Mouse (Mus musculus): ENCODE results near the gene Uvrag. TPM values are rescaled to one million over a fixed set of nuclear protein-coding genes. Genes with fewer than 3 reads are reported as not detected.
A peak's percentile ranks its signal among the peaks of the same experiment; 100 is the strongest.

The Uvrag gene
- total and polyA plus RNA-seq, 2 experiments = 12.2 to 18.3 TPM

DNA sequence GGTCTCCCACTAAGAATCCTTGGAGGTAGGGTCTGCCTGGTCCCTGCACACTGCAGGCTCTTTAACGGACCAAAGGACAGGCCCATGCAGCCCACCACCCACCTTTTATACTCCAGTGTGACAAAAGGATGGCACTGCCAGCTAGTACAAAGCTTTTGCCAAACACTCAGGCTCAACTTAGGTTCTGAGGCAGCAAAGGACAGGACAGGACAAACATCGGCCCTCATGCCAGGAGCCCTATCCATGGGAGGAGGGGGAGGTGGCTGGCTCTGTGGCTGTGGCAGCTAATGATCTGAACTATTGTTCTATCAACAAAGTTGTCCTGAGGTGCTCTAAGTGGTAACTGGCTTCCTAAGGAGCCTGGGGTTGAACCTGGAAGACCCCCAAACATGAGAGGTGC is 18.5 kb upstream of the Uvrag start:
- Histone ChIP-seq H3K4me1 (ENCODE audit: control insufficient read depth, insufficient read depth, low read length) (peaks cover 73% of the 10 kb centered on the region), H3K27ac (replicated peaks; ENCODE audit: insufficient read depth, low read depth, low read length) (peak overlapping the region; percentile 96), H3K4me3 (ENCODE audit: insufficient read depth, low read depth, low read length) (no peak overlapping the region), H3K79me2 (ENCODE audit: control insufficient read depth, insufficient read depth, low read length) (no peaks in the 10 kb centered on the region), H3K27me3 (ENCODE audit: control insufficient read depth, insufficient read depth, low read length) (no peaks in the 10 kb centered on the region), H3K9ac (ENCODE audit: low read depth, low read length) (peak overlapping the region; percentile 53), H3K36me3 (ENCODE audit: control insufficient read depth, insufficient read depth, low read length) (peaks cover 30% of the 10 kb centered on the region)
- DNase-seq (ENCODE audit: extremely low read depth, low read depth, low spot score) = peak; percentile 86
- WGBS = 31% methylated on average over 2 of the region's 2 CpGs
- no peak for TF ChIP-seq POLR2A (IDR thresholded peaks at IDR 0.05; ENCODE audit: extremely low read depth, insufficient read depth, low read length)
- TF ChIP-seq CTCF (IDR thresholded peaks at IDR 0.05; ENCODE audit: low read depth, low read length) = no peak

DNA sequence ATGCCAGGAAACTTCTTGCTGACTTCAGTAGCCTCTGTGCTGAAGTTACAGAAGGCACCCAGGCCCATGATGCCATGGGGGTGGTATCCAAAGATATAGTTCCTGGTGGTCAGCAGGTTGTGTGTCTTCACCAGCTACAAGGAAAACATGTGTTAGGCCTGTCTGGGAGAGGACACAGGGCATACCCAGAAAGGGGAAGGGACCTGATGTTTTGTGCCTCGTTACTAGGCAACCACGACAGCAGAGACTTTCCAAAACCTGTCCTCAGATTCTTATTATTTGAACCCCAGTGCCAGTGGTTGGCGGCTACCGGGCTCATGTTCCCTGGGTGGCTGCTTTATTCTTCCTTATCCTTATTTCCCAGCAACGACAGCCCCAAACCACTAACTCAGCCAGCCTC is 18.0 kb upstream of the Uvrag start:
- H3K4me1 ChIP-seq (ENCODE audit: control insufficient read depth, insufficient read depth, low read length) = peaks cover 68% of the 10 kb centered on the region
- no peaks in the 10 kb centered on the region for H3K79me2 ChIP-seq (ENCODE audit: control insufficient read depth, insufficient read depth, low read length)
- DNase-seq (ENCODE audit: extremely low read depth, low read depth, low spot score) = peak; percentile 46
- H3K27me3 ChIP-seq (ENCODE audit: control insufficient read depth, insufficient read depth, low read length) = no peaks in the 10 kb centered on the region
- 20% methylated on average over 5 of the region's 5 CpGs for WGBS
- H3K4me3 ChIP-seq (ENCODE audit: insufficient read depth, low read depth, low read length) = no peak overlapping the region
- TF ChIP-seq POLR2A (IDR thresholded peaks at IDR 0.05; ENCODE audit: extremely low read depth, insufficient read depth, low read length) = no peak
- no peak for TF ChIP-seq CTCF (IDR thresholded peaks at IDR 0.05; ENCODE audit: low read depth, low read length)
- peak overlapping the region; percentile 53 for H3K9ac ChIP-seq (ENCODE audit: low read depth, low read length)
- peak overlapping the region; percentile 96 for H3K27ac ChIP-seq (replicated peaks; ENCODE audit: insufficient read depth, low read depth, low read length)
- H3K36me3 ChIP-seq (ENCODE audit: control insufficient read depth, insufficient read depth, low read length) = peaks cover 30% of the 10 kb centered on the region

- H3K27me3 ChIP-seq (ENCODE audit: control insufficient read depth, insufficient read depth, low read length) = no peaks in the 10 kb centered on the region
- DNase-seq (ENCODE audit: extremely low read depth, low read depth, low spot score) = peak; percentile 44
- peak overlapping the region; percentile 81 for H3K27ac ChIP-seq (replicated peaks; ENCODE audit: insufficient read depth, low read depth, low read length)
- 50% methylated on average over 8 of the region's 8 CpGs for WGBS
- H3K9ac ChIP-seq (ENCODE audit: low read depth, low read length) = peak overlapping the region; percentile 23
- H3K79me2 ChIP-seq (ENCODE audit: control insufficient read depth, insufficient read depth, low read length) = no peaks in the 10 kb centered on the region
- TF ChIP-seq CTCF (IDR thresholded peaks at IDR 0.05; ENCODE audit: low read depth, low read length) = no peak
- TF ChIP-seq POLR2A (IDR thresholded peaks at IDR 0.05; ENCODE audit: extremely low read depth, insufficient read depth, low read length) = no peak
- H3K4me1 ChIP-seq (ENCODE audit: control insufficient read depth, insufficient read depth, low read length) = peaks cover 59% of the 10 kb centered on the region
- peaks cover 31% of the 10 kb centered on the region for H3K36me3 ChIP-seq (ENCODE audit: control insufficient read depth, insufficient read depth, low read length)
- no peak overlapping the region for H3K4me3 ChIP-seq (ENCODE audit: insufficient read depth, low read depth, low read length)
These were observed 17.1 kb upstream of the Uvrag start for GRCm38 (mm10) chr7:99158011-99158410.

GRCm38 (mm10) chr7:99156737-99157136 is 15.8 kb upstream of the Uvrag start:
- Histone ChIP-seq H3K9ac (ENCODE audit: low read depth, low read length) (peak overlapping the region; percentile 13), H3K4me1 (ENCODE audit: control insufficient read depth, insufficient read depth, low read length) (peaks cover 51% of the 10 kb centered on the region), H3K27me3 (ENCODE audit: control insufficient read depth, insufficient read depth, low read length) (no peaks in the 10 kb centered on the region), H3K27ac (replicated peaks; ENCODE audit: insufficient read depth, low read depth, low read length) (peak overlapping the region; percentile 81), H3K79me2 (ENCODE audit: control insufficient read depth, insufficient read depth, low read length) (no peaks in the 10 kb centered on the region), H3K36me3 (ENCODE audit: control insufficient read depth, insufficient read depth, low read length) (peaks cover 29% of the 10 kb centered on the region), H3K4me3 (ENCODE audit: insufficient read depth, low read depth, low read length) (no peak overlapping the region)
- 56% methylated on average over 10 of the region's 10 CpGs for WGBS
- no peak for TF ChIP-seq CTCF (IDR thresholded peaks at IDR 0.05; ENCODE audit: low read depth, low read length)
- no peak for TF ChIP-seq POLR2A (IDR thresholded peaks at IDR 0.05; ENCODE audit: extremely low read depth, insufficient read depth, low read length)
- DNase-seq (ENCODE audit: extremely low read depth, low read depth, low spot score) = no peak

GRCm38 (mm10) chr7:99155311-99156289 is 14.7 kb upstream of the Uvrag start:
- WGBS = 10% methylated on average over 17 of the region's 17 CpGs
- TF ChIP-seq CTCF (IDR thresholded peaks at IDR 0.05; ENCODE audit: low read depth, low read length) (no peak), POLR2A (IDR thresholded peaks at IDR 0.05; ENCODE audit: extremely low read depth, insufficient read depth, low read length) (peak; percentile 53; the same call in 1 of the 2 replicates)
- no peaks in the 10 kb centered on the region for H3K79me2 ChIP-seq (ENCODE audit: control insufficient read depth, insufficient read depth, low read length)
- H3K9ac ChIP-seq (ENCODE audit: low read depth, low read length) = peak overlapping the region; percentile 61
- DNase-seq (ENCODE audit: extremely low read depth, low read depth, low spot score) = peak; percentile 92
- no peak overlapping the region; the same call in 1 of the 2 replicates for H3K4me3 ChIP-seq (ENCODE audit: insufficient read depth, low read depth, low read length)
- peaks cover 42% of the 10 kb centered on the region for H3K4me1 ChIP-seq (ENCODE audit: control insufficient read depth, insufficient read depth, low read length)
- peaks cover 29% of the 10 kb centered on the region for H3K36me3 ChIP-seq (ENCODE audit: control insufficient read depth, insufficient read depth, low read length)
- no peaks in the 10 kb centered on the region for H3K27me3 ChIP-seq (ENCODE audit: control insufficient read depth, insufficient read depth, low read length)
- peak overlapping the region; percentile 89 for H3K27ac ChIP-seq (replicated peaks; ENCODE audit: insufficient read depth, low read depth, low read length)
